8 mouse cellular contexts compared by ENCODE assay signal in genomic region chr10:127536586-127537314, GRCm38 (mm10). TPM values are rescaled to one million over a fixed set of nuclear protein-coding genes. Genes with fewer than 3 reads are reported as not detected.
A peak's percentile ranks its signal among the peaks of the same experiment; 100 is the strongest.
DNase-seq lines count a peak whose midpoint lies in the region; ATAC-seq and TF ChIP-seq lines count a peak whose summit lies in the region.

No protein-coding gene starts in this region.

- H3K4me1 ChIP-seq in kidney, adult 2 months (ENCODE audit: control insufficient read depth, insufficient read depth, low read length), result peaks cover 10% of the 10 kb centered on the region
- H3K4me1 ChIP-seq in CH12.LX (ENCODE audit: control insufficient read depth in 1 of 2, insufficient read depth in 2 of 2), result peaks cover 23 to 39% of the 10 kb centered on the region in 2 experiments
- peaks cover 59% of the 10 kb centered on the region for H3K4me1 ChIP-seq in hindbrain, embryonic 13.5 days (replicated peaks)
- H3K4me1 ChIP-seq in midbrain, embryonic 16.5 days (ENCODE audit: control insufficient read depth, insufficient read depth, low read length), result peaks cover 41% of the 10 kb centered on the region

- H3K36me3 ChIP-seq in kidney, adult 2 months (ENCODE audit: control insufficient read depth, insufficient read depth, low read length), result no peaks in the 10 kb centered on the region
- peaks cover 20 to 25% of the 10 kb centered on the region in 2 experiments for H3K36me3 ChIP-seq in CH12.LX (replicated peaks in 1 of 2; ENCODE audit: control insufficient read depth in 1 of 2, insufficient read depth in 1 of 2, low read length in 1 of 2)
- H3K36me3 ChIP-seq in hindbrain, embryonic 13.5 days, result peaks cover 36% of the 10 kb centered on the region
- peaks cover 23% of the 10 kb centered on the region for H3K36me3 ChIP-seq in midbrain, embryonic 16.5 days (ENCODE audit: control insufficient read depth, insufficient read depth, low read length)

- TF ChIP-seq CTCF in kidney, adult 2 months (conservative IDR thresholded peaks at IDR 0.05; ENCODE audit: insufficient read depth, insufficient read length, low read depth, low read length), result peak; percentile 51
- TF ChIP-seq CTCF in CH12.LX (conservative IDR thresholded peaks at IDR 0.05 in 1 of 2, IDR thresholded peaks at IDR 0.05 in 1 of 2; ENCODE audit: low read depth in 2 of 2, low read length in 2 of 2), result peak in 1 of 2 experiments; percentile 72; a peak in 2 of 4 replicates
- TF ChIP-seq CTCF in brain, embryonic 14.5 days (IDR thresholded peaks at IDR 0.05; ENCODE audit: borderline replicate concordance, extremely low read depth, insufficient read depth, insufficient read length), result peak; percentile 61; the same call in 1 of the 2 replicates

- 10% methylated on average over 8 of the region's 8 CpGs for WGBS in kidney, adult 2 months
- 4% methylated on average over 8 of the region's 8 CpGs for WGBS in hindbrain, embryonic 13.5 days
- 4% methylated on average over 8 of the region's 8 CpGs for WGBS in midbrain, embryonic 16.5 days

- H3K79me2 ChIP-seq in CH12.LX (replicated peaks; ENCODE audit: control insufficient read depth, extremely low read depth, insufficient read depth, poor library complexity, severe bottlenecking), result no peaks in the 10 kb centered on the region

- 0 out of 2 replicates have a peak, but pooled peaks cover 2% of the 10 kb centered on the region for H3K27me3 ChIP-seq in kidney, adult 2 months (replicated peaks; ENCODE audit: control insufficient read depth, insufficient read depth, low read length)
- peaks cover 44% of the 10 kb centered on the region for H3K27me3 ChIP-seq in CH12.LX (replicated peaks)
- peaks cover 41% of the 10 kb centered on the region for H3K27me3 ChIP-seq in hindbrain, embryonic 13.5 days
- H3K27me3 ChIP-seq in midbrain, embryonic 16.5 days (ENCODE audit: control insufficient read depth, insufficient read depth, low read depth, low read length), result peaks cover 16% of the 10 kb centered on the region

- no peak for ATAC-seq in hindbrain, embryonic 13.5 days (ENCODE audit: low FRiP score)
- peak; percentile 34; the same call in 1 of the 2 replicates for ATAC-seq in midbrain, embryonic 16.5 days
- no peak for ATAC-seq in erythroblast, adult 5-6 weeks (replicated peaks; ENCODE audit: low FRiP score, poor library complexity, severe bottlenecking)

- peak overlapping the region; percentile 19; the same call in 1 of the 2 replicates for H3K4me2 ChIP-seq in CH12.LX (ENCODE audit: insufficient read depth, low read depth, poor library complexity, severe bottlenecking)
- H3K4me2 ChIP-seq in hindbrain, embryonic 13.5 days, result no peak overlapping the region
- peak overlapping the region; percentile 30 for H3K4me2 ChIP-seq in midbrain, embryonic 16.5 days (ENCODE audit: low read length)

- DNase-seq in kidney, adult 2 months, result peak; percentile 56
- no peak for DNase-seq in kidney, adult 11 months
- DNase-seq in CH12.LX (ENCODE audit: extremely low read depth), result peak; percentile 62
- DNase-seq in brain, embryonic 14.5 days (ENCODE audit: low read depth), result peak; percentile 89
- DNase-seq in testis, postnatal 14 days (ENCODE audit: low spot score), result no peak

- H3K4me3 ChIP-seq in kidney, adult 2 months (ENCODE audit: insufficient read depth, low read depth, low read length), result no peak overlapping the region
- H3K4me3 ChIP-seq in CH12.LX (replicated peaks in 1 of 3; ENCODE audit: low read depth in 2 of 3, low read length in 2 of 3, poor library complexity in 1 of 3), result no peak overlapping the region
- H3K4me3 ChIP-seq in hindbrain, embryonic 13.5 days, result no peak overlapping the region
- H3K4me3 ChIP-seq in midbrain, embryonic 16.5 days (ENCODE audit: low read depth, low read length), result no peak overlapping the region

- 0 out of 2 replicates have a peak, but pooled peaks have one; percentile 11 for TF ChIP-seq EP300 in CH12.LX (IDR thresholded peaks at IDR 0.05; ENCODE audit: low read length)

- H3K9me3 ChIP-seq in CH12.LX (replicated peaks; ENCODE audit: low read length), result peaks cover 3% of the 10 kb centered on the region
- no peaks in the 10 kb centered on the region for H3K9me3 ChIP-seq in hindbrain, embryonic 13.5 days
- H3K9me3 ChIP-seq in midbrain, embryonic 16.5 days (replicated peaks; ENCODE audit: control insufficient read depth, low read length, poor library complexity, severe bottlenecking), result no peaks in the 10 kb centered on the region

- dilution Hi-C loops in CH12.LX (cut with MboI; ENCODE audit: extremely low pct_ligation_motif_present, extremely low pct_unique_long_range_greater_than_20kb, low sequenced_read_pairs), result no loop called here

- in situ Hi-C loops in CH12.LX (cut with MboI; ENCODE audit: low pct_ligation_motif_present, low pct_unique_long_range_greater_than_20kb, low sequenced_read_pairs), result no loop called here

- no peak for TF ChIP-seq POLR2A in kidney, adult 2 months (IDR thresholded peaks at IDR 0.05; ENCODE audit: low read depth, low read length)
- TF ChIP-seq POLR2A in CH12.LX (IDR thresholded peaks at IDR 0.05; ENCODE audit: low read depth, low read length), result no peak
- TF ChIP-seq POLR2A in brain, embryonic 14.5 days (IDR thresholded peaks at IDR 0.05; ENCODE audit: borderline replicate concordance, extremely low read depth, insufficient read depth, insufficient read length, poor library complexity, severe bottlenecking), result no peak

- H3K9ac ChIP-seq in CH12.LX (ENCODE audit: insufficient read depth, low read depth), result no peak overlapping the region
- H3K9ac ChIP-seq in hindbrain, embryonic 13.5 days, result peak overlapping the region; percentile 87; the same call in 1 of the 2 replicates
- H3K9ac ChIP-seq in midbrain, embryonic 16.5 days (ENCODE audit: low read depth, low read length), result peak overlapping the region; percentile 31

- no peak overlapping the region for H3K27ac ChIP-seq in kidney, adult 2 months (ENCODE audit: insufficient read depth, low read depth, low read length)
- no peak overlapping the region for H3K27ac ChIP-seq in CH12.LX (ENCODE audit: insufficient read depth, low read depth)
- peak overlapping the region; percentile 91 for H3K27ac ChIP-seq in hindbrain, embryonic 13.5 days
- peak overlapping the region; percentile 60 for H3K27ac ChIP-seq in midbrain, embryonic 16.5 days (ENCODE audit: low read length)

- TF ChIP-seq RAD21 in CH12.LX (IDR thresholded peaks at IDR 0.05; ENCODE audit: low read depth, low read length), result peak; percentile 43

TF ChIP-seq in CH12.LX, 34 proteins besides CTCF, POLR2A, EP300 and RAD21 (continues in another document):
- TF ChIP-seq MYC (IDR thresholded peaks at IDR 0.05; ENCODE audit: low read depth, low read length), result no peak
- TF ChIP-seq MAZ (IDR thresholded peaks at IDR 0.05; ENCODE audit: low read depth, low read length), result peak; percentile 21; the same call in 1 of the 2 replicates
- no peak for TF ChIP-seq PAX5 (IDR thresholded peaks at IDR 0.05; ENCODE audit: low read length)
- no peak for TF ChIP-seq UBTF (IDR thresholded peaks at IDR 0.05; ENCODE audit: low read depth, low read length)
- TF ChIP-seq ELF1 (IDR thresholded peaks at IDR 0.05; ENCODE audit: low read depth, low read length), result 0 out of 2 replicates have a peak, but pooled peaks have one; percentile 13
- TF ChIP-seq MEF2A (IDR thresholded peaks at IDR 0.05; ENCODE audit: borderline replicate concordance, low read depth, low read length), result 0 out of 2 replicates have a peak, but pooled peaks have one; percentile 15

RNA-seq across cellular contexts. Expression of gene Nxph4, which starts 2.4 kb away (rescaled TPM):
- 2.0 and 2.2 TPM in 2 replicates for polyA plus RNA-seq in kidney, adult 2 months (2012; rRNA removed)
- total RNA-seq in CH12.LX (2012; rRNA removed) (0.13 TPM in 1 of 2 replicates, not detected in the other), CH12.LX (2014; rRNA removed) (not detected in 2 replicates)
- polyA plus RNA-seq in CH12.LX (2012; ENCODE audit: insufficient read length, low read depth), result 0.14 and 0.15 TPM in 2 replicates
- polyA plus RNA-seq in brain, embryonic 14.5 days (2012; rRNA removed), result 19.9 and 48.8 TPM in 2 replicates
- 139 and 176 TPM in 2 replicates for polyA plus RNA-seq in hindbrain, embryonic 13.5 days (2015; fragmentation: Nextera tagmentation; extraction: Ambion mirVana)
- 62.1 and 66.7 TPM in 2 replicates for polyA plus RNA-seq in midbrain, embryonic 16.5 days (2015; fragmentation: Nextera tagmentation; extraction: Ambion mirVana)
- not detected in 2 replicates for total RNA-seq in erythroblast, adult 5-6 weeks (2015; ENCODE audit: low replicate concordance)
- total RNA-seq in erythroblast, adult 5-6 weeks (2017; ENCODE audit: low replicate concordance), result not detected in 2 replicates

RNA-seq across cellular contexts. Expression of gene Shmt2, which starts 14.5 kb away (rescaled TPM):
- 232 and 274 TPM in 2 replicates for polyA plus RNA-seq in kidney, adult 2 months (2012; rRNA removed)
- 252 and 317 TPM in 2 replicates for total RNA-seq in CH12.LX (2012; rRNA removed)
- 267 and 273 TPM in 2 replicates for total RNA-seq in CH12.LX (2014; rRNA removed)
- polyA plus RNA-seq in CH12.LX (2012; ENCODE audit: insufficient read length, low read depth), result 315 and 353 TPM in 2 replicates
- 80.8 and 100 TPM in 2 replicates for polyA plus RNA-seq in brain, embryonic 14.5 days (2012; rRNA removed)
- 52.7 and 57.5 TPM in 2 replicates for polyA plus RNA-seq in hindbrain, embryonic 13.5 days (2015; fragmentation: Nextera tagmentation; extraction: Ambion mirVana)
- polyA plus RNA-seq in midbrain, embryonic 16.5 days (2015; fragmentation: Nextera tagmentation; extraction: Ambion mirVana), result 45.0 and 45.6 TPM in 2 replicates
- 17.9 and 19.9 TPM in 2 replicates for total RNA-seq in erythroblast, adult 5-6 weeks (2015; ENCODE audit: low replicate concordance)
- total RNA-seq in erythroblast, adult 5-6 weeks (2017; ENCODE audit: low replicate concordance), result 12.3 and 18.3 TPM in 2 replicates

RNA-seq across cellular contexts. Expression of gene Ndufa4l2, which starts 22.0 kb away (rescaled TPM):
- 24.4 and 27.4 TPM in 2 replicates for polyA plus RNA-seq in kidney, adult 2 months (2012; rRNA removed)
- 0.47 and 0.80 TPM in 2 replicates for total RNA-seq in CH12.LX (2012; rRNA removed)
- total RNA-seq in CH12.LX (2014; rRNA removed), result not detected in 2 replicates
- not detected in 2 replicates for polyA plus RNA-seq in CH12.LX (2012; ENCODE audit: insufficient read length, low read depth)
- polyA plus RNA-seq in brain, embryonic 14.5 days (2012; rRNA removed), result 10.8 and 13.0 TPM in 2 replicates
- polyA plus RNA-seq in hindbrain, embryonic 13.5 days (2015; fragmentation: Nextera tagmentation; extraction: Ambion mirVana), result 13.4 and 15.5 TPM in 2 replicates
- polyA plus RNA-seq in midbrain, embryonic 16.5 days (2015; fragmentation: Nextera tagmentation; extraction: Ambion mirVana), result 17.6 and 19.7 TPM in 2 replicates
- not detected in 2 replicates for total RNA-seq in erythroblast, adult 5-6 weeks (2015; ENCODE audit: low replicate concordance)
- not detected in 2 replicates for total RNA-seq in erythroblast, adult 5-6 weeks (2017; ENCODE audit: low replicate concordance)

RNA-seq across cellular contexts. Expression of gene Stac3, which starts 35.3 kb away (rescaled TPM):
- polyA plus RNA-seq in kidney, adult 2 months (2012; rRNA removed), result 1.2 and 3.0 TPM in 2 replicates
- total RNA-seq in CH12.LX (2012; rRNA removed), result 0.08 and 0.42 TPM in 2 replicates
- total RNA-seq in CH12.LX (2014; rRNA removed), result 0.50 TPM in 1 of 2 replicates, not detected in the other
- polyA plus RNA-seq in CH12.LX (2012; ENCODE audit: insufficient read length, low read depth), result 0.79 and 0.93 TPM in 2 replicates
- 6.8 and 9.8 TPM in 2 replicates for polyA plus RNA-seq in brain, embryonic 14.5 days (2012; rRNA removed)
- polyA plus RNA-seq in hindbrain, embryonic 13.5 days (2015; fragmentation: Nextera tagmentation; extraction: Ambion mirVana), result 2.5 TPM in 2 replicates
- polyA plus RNA-seq in midbrain, embryonic 16.5 days (2015; fragmentation: Nextera tagmentation; extraction: Ambion mirVana), result 1.3 and 2.1 TPM in 2 replicates
- not detected in 2 replicates for total RNA-seq in erythroblast, adult 5-6 weeks (2015; ENCODE audit: low replicate concordance)
- not detected in 2 replicates for total RNA-seq in erythroblast, adult 5-6 weeks (2017; ENCODE audit: low replicate concordance)

Comparison
In these comparisons a context has a peak if more than half of its experiments do, and no peak if none do; other contexts are left out.
1. DNase-seq: peak in kidney, adult 2 months (single experiment), CH12.LX (single experiment) and brain, embryonic 14.5 days (single experiment); none in kidney, adult 11 months (single experiment) and testis, postnatal 14 days (single experiment).
2. H3K27ac ChIP-seq: peak in hindbrain, embryonic 13.5 days (single experiment) and midbrain, embryonic 16.5 days (single experiment); none in kidney, adult 2 months (single experiment) and CH12.LX (single experiment).
3. RNA of gene Ndufa4l2, which starts 22.0 kb away (polyA plus RNA-seq): 24.4 to 27.4 TPM in kidney, adult 2 months, 17.6 to 19.7 TPM in midbrain, embryonic 16.5 days, 13.4 to 15.5 TPM in hindbrain, embryonic 13.5 days and 10.8 to 13.0 TPM in brain, embryonic 14.5 days; not detected in CH12.LX; every median in the first group is over 10 times any median in the second.